Mouse (Mus musculus) limb, embryonic 11.5 days (tissue): ENCODE measurements around the gene Ptchd3. TPM values are rescaled to one million over a fixed set of nuclear protein-coding genes. Genes with fewer than 3 reads are reported as not detected.

ENCODE experiments used
- ATAC-seq: fragments of 200-750 bp; cut with Nextera tagmentation; 2 replicates; pipeline ENCODE4 v1.8.0; 2017; ENCODE audit warnings: low read depth; ENCODE audit not compliant: insufficient number of reproducible peaks, low FRiP score, low TSS enrichment
- DNase-seq: peaks from one replicate; pipeline ENCODE4 v3.0.0-alpha.2; 2015; ENCODE audit warnings: low spot score
- H3K27ac ChIP-seq: fragments of 300-500 bp; sonication (generic); replicated peaks from 2 replicates; pipeline ENCODE4 v1.5.1; 2014; ENCODE audit warnings: low read depth, mild to moderate bottlenecking, low read length
- H3K27me3 ChIP-seq: fragments of 300-500 bp; sonication (generic); 2 replicates; pipeline ENCODE4 v1.6.1; 2014; ENCODE audit warnings: mild to moderate bottlenecking, low read length, mixed read lengths; ENCODE audit not compliant: control insufficient read depth, insufficient read depth
- H3K36me3 ChIP-seq: fragments of 300-500 bp; sonication (generic); 2 replicates; pipeline ENCODE4 v1.6.1; 2014; ENCODE audit warnings: mild to moderate bottlenecking, low read length, moderate library complexity, mixed read lengths; ENCODE audit not compliant: control insufficient read depth, insufficient read depth
- H3K4me1 ChIP-seq: fragments of 300-500 bp; sonication (generic); 2 replicates; pipeline ENCODE4 v1.6.1; 2014; ENCODE audit warnings: low read length, mixed read lengths; ENCODE audit not compliant: control insufficient read depth, insufficient read depth
- H3K4me2 ChIP-seq: fragments of 300-500 bp; sonication (generic); 2 replicates; pipeline ENCODE4 v1.6.1; 2014; ENCODE audit warnings: low read depth, mild to moderate bottlenecking, moderate library complexity; ENCODE audit not compliant: severe bottlenecking
- H3K4me3 ChIP-seq: fragments of 300-500 bp; sonication (generic); 2 replicates; pipeline ENCODE4 v1.5.1; 2014; ENCODE audit warnings: low read depth, low read length
- H3K9ac ChIP-seq: fragments of 300-500 bp; sonication (generic); 2 replicates; pipeline ENCODE4 v1.6.1; 2014; ENCODE audit warnings: mild to moderate bottlenecking, low read length
- H3K9me3 ChIP-seq: fragments of 300-500 bp; sonication (generic); 2 replicates; pipeline ENCODE4 v1.6.1; 2016; ENCODE audit warnings: low read length; ENCODE audit not compliant: control insufficient read depth
- WGBS: fragments of 180-500 bp; shearing (Covaris S2); extraction: QIAGEN DNeasy Blood & Tissue Kit; methylation state at CpG from one replicate; pipeline ENCODE4 v1.1.7; 2014; 5-methylcytosine and 5-hydroxymethylcytosine counted together
- polyA plus RNA-seq: library from polyadenylated mRNA; unstranded; fragments of >200 nt; fragmentation: Nextera tagmentation; extraction: Ambion mirVana; gene quantifications from 2 replicates; pipeline ENCODE4 v1.2.1, GENCODE M21; 2014

Ptchd3 gene
- polyA plus RNA-seq, 1 experiment from 2014 or later = not detected

GRCm38 (mm10) chr11:121845923-121846322 lies 15.9 kb downstream of the Ptchd3 start:
- no peak overlapping the region for H3K4me3 ChIP-seq
- no peaks in the 10 kb centered on the region for H3K4me1 ChIP-seq
- DNase-seq = no peak
- no peak overlapping the region for H3K9ac ChIP-seq
- no peaks in the 10 kb centered on the region for H3K27me3 ChIP-seq
- 41% methylated on average over 2 of the region's 2 CpGs for WGBS
- no peak for ATAC-seq
- no peak overlapping the region for H3K4me2 ChIP-seq
- no peaks in the 10 kb centered on the region for H3K36me3 ChIP-seq
- no peaks in the 10 kb centered on the region for H3K9me3 ChIP-seq
- no peak overlapping the region for H3K27ac ChIP-seq

DNA sequence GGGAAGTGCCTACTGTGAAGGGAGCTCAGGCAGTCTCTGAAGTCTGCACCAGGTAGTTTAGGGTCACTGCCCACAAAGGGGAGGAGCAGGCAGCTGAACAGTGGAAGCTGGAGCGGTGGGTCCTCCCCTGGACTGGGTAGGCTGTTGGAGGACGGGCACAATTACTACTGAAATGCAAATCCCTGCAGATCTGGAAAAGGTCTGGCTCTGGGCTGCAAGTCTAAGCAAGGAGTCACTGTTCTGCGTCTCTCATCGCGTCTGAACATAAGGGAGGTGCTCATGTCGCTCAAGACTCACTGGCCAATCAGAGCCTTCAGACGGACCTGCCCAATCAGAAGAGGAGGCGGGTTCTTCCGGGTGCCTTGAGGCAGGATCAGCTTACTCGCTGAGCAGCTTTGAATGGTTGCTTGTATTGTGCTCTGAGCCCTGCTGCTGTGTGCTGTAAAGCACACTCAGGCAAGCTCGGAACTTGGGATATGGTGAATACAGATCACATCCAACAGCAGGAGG lies 17.8 kb downstream of the Ptchd3 start:
- Histone ChIP-seq H3K27me3 (no peaks in the 10 kb centered on the region), H3K27ac (peak overlapping the region; percentile 71; the same call in 1 of the 2 replicates), H3K9ac (peak overlapping the region; percentile 50), H3K4me3 (peak overlapping the region; percentile 33), H3K36me3 (no peaks in the 10 kb centered on the region), H3K4me2 (peak overlapping the region; percentile 55), H3K9me3 (no peaks in the 10 kb centered on the region), H3K4me1 (no peaks in the 10 kb centered on the region)
- under 1% methylated on average over 11 of the region's 11 CpGs for WGBS
- ATAC-seq = peak; percentile 99
- peak; percentile 87 for DNase-seq

Other genes starting within 250 kb of the Ptchd3 start
- gene B3gntl1, start 157.1 kb upstream of the Ptchd3 start, polyA plus RNA-seq = 6.8 and 8.4 TPM in 2 replicates
- 4.3 and 5.5 TPM in 2 replicates for gene Metrnl, start 128.7 kb upstream of the Ptchd3 start, polyA plus RNA-seq